Mouse (Mus musculus) monocyte, adult 5-6 weeks (primary cell): Measurements from ENCODE around the gene Vmn1r71. TPM values are rescaled to one million over a fixed set of nuclear protein-coding genes. Genes with fewer than 3 reads are reported as not detected.
"Not testable (repeated sequence)": the region's sequence is repeated elsewhere in the genome, so short reads cannot be mapped to it uniquely, and the experiment has no call there.

Experiments used
- ATAC-seq: fragments of 153-309, 156-312 bp; replicated peaks from 2 replicates; pipeline ENCODE4 v1.8.0; 2017; ENCODE audit warnings: mild to moderate bottlenecking; ENCODE audit not compliant: low TSS enrichment, insufficient number of reproducible peaks, severe bottlenecking, poor library complexity, low FRiP score
- total RNA-seq: library from RNA; stranded (forward); fragments of 200-1000, 200-491, 200-594 nt; gene quantifications from 3 replicates; pipeline ENCODE4 v1.2.3, GENCODE M21; 2017

Vmn1r71 gene
- total RNA-seq: 0.10 TPM in 1 of 3 replicates, not detected in the others

DNA sequence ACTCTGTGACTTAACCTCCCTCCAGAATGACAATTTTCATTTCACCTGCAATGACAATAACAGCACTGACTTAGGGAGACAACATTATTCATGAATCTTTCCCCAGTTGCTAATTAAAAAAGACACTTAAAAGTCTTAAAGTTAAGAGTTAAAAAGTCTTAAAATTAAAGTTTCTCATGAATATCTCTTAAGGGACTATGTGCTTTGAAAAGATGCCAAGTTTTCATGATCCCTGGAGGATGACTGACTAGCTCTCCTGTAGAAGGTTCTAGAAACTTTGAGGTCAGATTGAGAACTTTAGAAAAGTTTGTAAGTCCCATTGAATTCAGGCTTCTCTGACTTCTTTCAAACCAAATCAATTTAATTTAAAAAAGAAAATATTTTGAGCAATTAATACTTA lies at the start of gene Vmn1r71:
Gene Vmn1r71 (minus strand): TSS at position 101 of the 400 bp plus-strand sequence.
- no peak for ATAC-seq

DNA sequence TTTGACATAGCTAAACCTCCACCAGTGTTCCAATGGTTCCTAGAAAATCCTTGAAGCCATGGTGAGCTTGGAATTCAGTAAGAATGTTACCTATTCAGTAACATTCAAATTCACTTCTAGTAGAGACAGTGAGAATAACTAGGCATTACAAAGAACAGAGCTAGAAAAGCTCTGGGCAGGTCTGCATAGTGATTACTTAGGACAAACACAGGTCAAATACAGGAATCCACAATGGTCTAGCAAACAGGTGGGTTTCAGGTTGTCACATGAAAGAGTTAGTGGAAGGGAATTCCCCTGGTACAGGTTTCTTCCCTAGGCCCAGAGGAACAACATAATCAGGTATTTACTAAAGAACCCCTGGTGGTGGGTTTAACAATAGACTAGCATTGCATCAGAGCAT lies 3.4 kb upstream of the Vmn1r71 start:
- not testable (repeated sequence) for ATAC-seq

Other genes starting within 250 kb of the Vmn1r71 start
- 1.6 TPM in 1 of 3 replicates, not detected in the others for gene Vmn1r68, start 195.9 kb downstream of the Vmn1r71 start, total RNA-seq
- not detected in 3 replicates for gene Vmn1r69, start 140.7 kb downstream of the Vmn1r71 start, total RNA-seq
- gene Vmn1r70, start 122.8 kb downstream of the Vmn1r71 start, total RNA-seq: not detected in 3 replicates
- not detected in 3 replicates for gene Nlrp4b, start 66.6 kb downstream of the Vmn1r71 start, total RNA-seq
- gene Zscan4b, start 150.7 kb upstream of the Vmn1r71 start, total RNA-seq: not detected in 3 replicates